Mouse (Mus musculus): ENCODE measurements around the gene Dydc2.
A peak's percentile ranks its signal among the peaks of the same experiment; 100 is the strongest.

Dydc2 gene

DNA sequence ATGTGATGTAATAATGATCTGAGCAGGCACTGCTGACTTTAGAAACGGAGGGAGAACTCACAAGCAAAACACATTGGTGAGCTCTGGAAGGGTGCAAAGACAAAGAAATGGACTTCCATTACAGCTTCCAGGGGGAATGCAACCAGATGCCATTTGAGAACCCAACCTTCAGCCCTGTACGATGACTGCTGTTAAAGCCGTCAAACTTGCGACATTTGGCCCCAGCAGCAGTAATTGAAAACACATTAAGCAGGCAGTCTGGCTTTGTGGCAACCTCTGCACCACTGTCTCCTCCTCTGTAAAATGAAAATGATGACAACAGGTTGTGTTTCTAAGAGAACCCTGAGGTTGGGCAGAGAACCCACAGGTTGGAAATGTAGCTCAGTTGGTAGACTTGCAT is 68.2 kb downstream of the Dydc2 start:
- ATAC-seq (ENCODE audit: low TSS enrichment) = no peak

DNA sequence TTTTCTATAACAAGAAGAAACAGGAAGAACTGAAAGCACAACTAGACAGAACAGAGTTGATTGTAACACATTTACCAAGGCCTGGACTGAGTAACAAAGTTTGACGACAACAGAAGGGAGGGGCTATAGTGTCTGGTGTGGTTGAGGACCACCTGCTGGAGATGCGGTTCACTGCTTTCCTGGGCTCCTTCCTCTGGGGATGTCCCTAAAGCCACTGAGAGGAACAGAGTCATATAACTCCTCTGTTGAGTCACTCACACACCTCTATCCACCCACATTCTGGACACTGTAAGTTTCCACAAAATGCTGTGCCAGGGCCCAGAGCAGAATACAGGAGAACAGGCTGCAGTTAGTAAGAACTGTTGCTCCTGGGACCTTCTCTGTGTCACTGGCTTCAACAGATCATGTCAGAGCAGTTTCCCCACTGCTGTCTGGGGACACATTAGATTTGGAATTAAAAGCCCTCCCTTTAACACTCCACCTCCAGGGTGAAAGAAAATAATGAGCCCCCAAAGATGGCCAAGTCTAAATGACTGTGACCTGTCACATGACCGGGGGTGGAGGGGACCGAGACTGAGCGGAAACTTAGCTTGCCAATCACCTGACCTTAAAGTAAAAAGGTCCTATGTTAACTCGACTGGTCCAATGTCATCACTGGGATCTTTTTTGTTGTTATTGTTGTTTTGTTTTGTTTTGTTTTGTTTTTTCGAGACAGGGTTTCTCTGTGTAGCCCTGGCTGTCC is 68.9 kb downstream of the Dydc2 start:
- peak; percentile 84 for ATAC-seq (ENCODE audit: low TSS enrichment)
